Mouse (Mus musculus) CH12.LX (cell line): ENCODE data around the gene Wdr92. TPM values are rescaled to one million over a fixed set of nuclear protein-coding genes. Genes with fewer than 3 reads are reported as not detected.

Experiments used
- DNase-seq: peaks from one replicate; pipeline ENCODE4 v3.0.0-alpha.2; 2013; ENCODE audit errors: extremely low read depth
- H3K27ac ChIP-seq: 2 replicates; pipeline ENCODE4 v1.5.1; 2012; ENCODE audit warnings: low read depth, mild to moderate bottlenecking, control low read depth, moderate library complexity; ENCODE audit not compliant: insufficient read depth
- H3K27me3 ChIP-seq: replicated peaks from 2 replicates; pipeline ENCODE3; 2012; ENCODE audit warnings: inconsistent platforms
- H3K36me3 ChIP-seq, 2 experiments: replicated peaks in 1 of 2; 2 replicates each; pipeline versions ENCODE3 to v1.6.1; 2012; ENCODE audit warnings: inconsistent platforms in 1 of 2, low read length in 1 of 2, mild to moderate bottlenecking in 1 of 2, mixed read lengths in 1 of 2, moderate library complexity in 1 of 2; ENCODE audit not compliant: control insufficient read depth in 1 of 2, insufficient read depth in 1 of 2
- H3K4me1 ChIP-seq, 2 experiments: 2 replicates each; pipeline ENCODE4 v1.6.1; 2012; ENCODE audit warnings: inconsistent platforms in 1 of 2, moderate library complexity in 1 of 2; ENCODE audit not compliant: insufficient read depth in 2 of 2, control insufficient read depth in 1 of 2
- H3K4me2 ChIP-seq: 2 replicates; pipeline ENCODE4 v1.6.1; 2012; ENCODE audit warnings: low read depth, mild to moderate bottlenecking, control low read depth; ENCODE audit not compliant: poor library complexity, insufficient read depth, severe bottlenecking
- H3K4me3 ChIP-seq, 3 experiments: fragments of 150-350 bp in 1 of 3; sonication (generic) in 1 of 3; replicated peaks in 1 of 3; 2 replicates each; pipeline versions ENCODE3 to v1.5.1; 2011 to 2012; ENCODE audit warnings: low read depth in 2 of 3, low read length in 2 of 3, mild to moderate bottlenecking in 2 of 3, moderate library complexity in 2 of 3, control low read depth in 1 of 3, improper control_type of control experiment in 1 of 3, inconsistent platforms in 1 of 3, mixed read lengths in 1 of 3; ENCODE audit not compliant: poor library complexity in 1 of 3
- H3K79me2 ChIP-seq: replicated peaks from 2 replicates; pipeline ENCODE4 v1.6.1; 2012; ENCODE audit warnings: mild to moderate bottlenecking, moderate library complexity; ENCODE audit not compliant: control insufficient read depth, poor library complexity, insufficient read depth, severe bottlenecking; ENCODE audit errors: extremely low read depth
- H3K9ac ChIP-seq: 2 replicates; pipeline ENCODE4 v1.6.1; 2012; ENCODE audit warnings: low read depth, mild to moderate bottlenecking, control low read depth, moderate library complexity; ENCODE audit not compliant: insufficient read depth
- H3K9me3 ChIP-seq: replicated peaks from 2 replicates; pipeline ENCODE3; 2012; ENCODE audit warnings: low read length, inconsistent platforms, mixed read lengths
- BHLHE40 ChIP-seq: IDR thresholded peaks from 2 replicates; pipeline ENCODE4 v1.6.1; 2011; ENCODE audit warnings: mild to moderate bottlenecking, low read depth, low read length, improper control_type of control experiment
- CHD2 ChIP-seq: IDR thresholded peaks from 2 replicates; pipeline ENCODE4 v1.6.1; 2011; ENCODE audit warnings: low read length, improper control_type of control experiment
- CTCF ChIP-seq, 2 experiments: IDR thresholded peaks in 1 of 2; conservative IDR thresholded peaks in 1 of 2; 2 replicates each; pipeline ENCODE4 v1.5.1; 2011 to 2012; ENCODE audit warnings: low read depth in 2 of 2, low read length in 2 of 2, improper control_type of control experiment in 1 of 2, inconsistent platforms in 1 of 2, mild to moderate bottlenecking in 1 of 2, moderate library complexity in 1 of 2
- ELF1 ChIP-seq: IDR thresholded peaks from 2 replicates; pipeline ENCODE4 v1.6.1; 2014; ENCODE audit warnings: low read depth, mild to moderate bottlenecking, inconsistent platforms, low read length, improper control_type of control experiment
- GABPA ChIP-seq: IDR thresholded peaks from 2 replicates; pipeline ENCODE4 v1.6.1; 2012; ENCODE audit warnings: low read depth, low read length, improper control_type of control experiment, inconsistent platforms; ENCODE audit not compliant: insufficient replicate concordance
- HCFC1 ChIP-seq: IDR thresholded peaks from 2 replicates; pipeline ENCODE4 v1.6.1; 2012; ENCODE audit warnings: low read depth, mild to moderate bottlenecking, inconsistent platforms, low read length, improper control_type of control experiment
- IRF4 ChIP-seq: IDR thresholded peaks from 2 replicates; pipeline ENCODE4 v1.6.1; 2014; ENCODE audit warnings: low read depth, mild to moderate bottlenecking, inconsistent platforms, low read length, improper control_type of control experiment
- JUN ChIP-seq: IDR thresholded peaks from 2 replicates; pipeline ENCODE4 v1.6.1; 2011; ENCODE audit warnings: low read depth, mild to moderate bottlenecking, low read length, improper control_type of control experiment, moderate library complexity; ENCODE audit not compliant: insufficient read depth
- JUND ChIP-seq: conservative IDR thresholded peaks from 2 replicates; pipeline ENCODE4 v1.6.1; 2011; ENCODE audit warnings: low read depth, low read length, improper control_type of control experiment
- KAT2A ChIP-seq: IDR thresholded peaks from 2 replicates; pipeline ENCODE4 v1.6.1; 2012; ENCODE audit warnings: low read length, improper control_type of control experiment, inconsistent platforms; ENCODE audit not compliant: insufficient replicate concordance
- MAFK ChIP-seq: IDR thresholded peaks from 2 replicates; pipeline ENCODE4 v1.6.1; 2011; ENCODE audit warnings: low read length, improper control_type of control experiment; ENCODE audit not compliant: insufficient replicate concordance
- MAX ChIP-seq: IDR thresholded peaks from 2 replicates; pipeline ENCODE4 v1.6.1; 2011; ENCODE audit warnings: low read length, improper control_type of control experiment
- MEF2A ChIP-seq: IDR thresholded peaks from 2 replicates; pipeline ENCODE4 v1.6.1; 2014; ENCODE audit warnings: low read depth, mild to moderate bottlenecking, inconsistent platforms, low read length, improper control_type of control experiment, borderline replicate concordance
- NELFE ChIP-seq: IDR thresholded peaks from 2 replicates; pipeline ENCODE4 v1.6.1; 2011; ENCODE audit warnings: low read depth, low read length, improper control_type of control experiment
- NRF1 ChIP-seq: IDR thresholded peaks from 2 replicates; pipeline ENCODE4 v1.6.1; 2014; ENCODE audit warnings: low read depth, mild to moderate bottlenecking, inconsistent platforms, low read length, improper control_type of control experiment, moderate library complexity
- PAX5 ChIP-seq: IDR thresholded peaks from 2 replicates; pipeline ENCODE4 v1.6.1; 2012; ENCODE audit warnings: low read length, inconsistent platforms, mixed read lengths
- POLR2AphosphoS2 ChIP-seq: IDR thresholded peaks from 2 replicates; pipeline ENCODE4 v1.6.1; 2011; ENCODE audit warnings: low read depth, low read length, improper control_type of control experiment
- RAD21 ChIP-seq: IDR thresholded peaks from 2 replicates; pipeline ENCODE4 v1.6.1; 2011; ENCODE audit warnings: low read depth, mild to moderate bottlenecking, low read length, improper control_type of control experiment, moderate library complexity
- RCOR1 ChIP-seq: conservative IDR thresholded peaks from 2 replicates; pipeline ENCODE4 v1.6.1; 2012; ENCODE audit warnings: low read depth, mild to moderate bottlenecking, inconsistent platforms, low read length, improper control_type of control experiment
- SIN3A ChIP-seq: IDR thresholded peaks from 2 replicates; pipeline ENCODE4 v1.6.1; 2012; ENCODE audit warnings: low read length, improper control_type of control experiment, inconsistent platforms
- SMC3 ChIP-seq: IDR thresholded peaks from 2 replicates; pipeline ENCODE4 v1.6.1; 2011; ENCODE audit warnings: low read depth, low read length, improper control_type of control experiment
- TBP ChIP-seq: conservative IDR thresholded peaks from 2 replicates; pipeline ENCODE4 v1.6.1; 2011; ENCODE audit warnings: low read depth, low read length, improper control_type of control experiment
- TCF12 ChIP-seq: IDR thresholded peaks from 2 replicates; pipeline ENCODE4 v1.6.1; 2014; ENCODE audit warnings: low read depth, mild to moderate bottlenecking, inconsistent platforms, low read length, improper control_type of control experiment
- UBTF ChIP-seq: IDR thresholded peaks from 2 replicates; pipeline ENCODE4 v1.6.1; 2012; ENCODE audit warnings: low read depth, mild to moderate bottlenecking, inconsistent platforms, low read length, improper control_type of control experiment, moderate library complexity
- USF2 ChIP-seq: conservative IDR thresholded peaks from 2 replicates; pipeline ENCODE4 v1.6.1; 2011; ENCODE audit warnings: low read depth, low read length, improper control_type of control experiment
- ZC3H11A ChIP-seq: IDR thresholded peaks from 2 replicates; pipeline ENCODE4 v1.6.1; 2012; ENCODE audit warnings: low read depth, mild to moderate bottlenecking, inconsistent platforms, low read length, improper control_type of control experiment
- ZKSCAN1 ChIP-seq: IDR thresholded peaks from 2 replicates; pipeline ENCODE4 v1.6.1; 2012; ENCODE audit warnings: low read depth, inconsistent platforms, low read length, improper control_type of control experiment, borderline replicate concordance
- ZMIZ1 ChIP-seq: IDR thresholded peaks from 2 replicates; pipeline ENCODE4 v1.6.1; 2012; ENCODE audit warnings: low read depth, mild to moderate bottlenecking, inconsistent platforms, low read length, improper control_type of control experiment
- ZNF384 ChIP-seq: IDR thresholded peaks from 2 replicates; pipeline ENCODE4 v1.6.1; 2012; ENCODE audit warnings: low read depth, low read length, improper control_type of control experiment, inconsistent platforms
- dilution Hi-C: fragments of 300-500 bp; cut with MboI; formaldehyde crosslinking; loops from 2 replicates; pipeline ENCODE4 v1.14.3; 2020; ENCODE audit warnings: low sequenced_read_pairs; ENCODE audit not compliant: extremely low pct_unique_long_range_greater_than_20kb, extremely low pct_ligation_motif_present
- in situ Hi-C: fragments of 300-500 bp; cut with MboI; formaldehyde crosslinking; loops from 3 replicates; pipeline ENCODE4 v1.14.3; 2019; ENCODE audit warnings: low sequenced_read_pairs, low pct_ligation_motif_present, low pct_unique_long_range_greater_than_20kb, mixed read lengths
- polyA plus RNA-seq: library from polyadenylated mRNA; unstranded; fragments of >175 nt; gene quantifications from 2 replicates; pipeline ENCODE4 v1.2.1, GENCODE M21; 2012; ENCODE audit warnings: low read depth; ENCODE audit not compliant: insufficient read length
- total RNA-seq, 2 experiments: library from RNA; depleted of rRNA; stranded (reverse); fragments of 300-350 nt in 1 of 2; fragments of >200 nt in 1 of 2; gene quantifications; 2 replicates each; pipeline ENCODE4 v1.2.3; 2012 to 2014

Gene Wdr92
- total and polyA plus RNA-seq, 3 experiments, result 35.8 to 66.1 (median 38.6) TPM

DNA sequence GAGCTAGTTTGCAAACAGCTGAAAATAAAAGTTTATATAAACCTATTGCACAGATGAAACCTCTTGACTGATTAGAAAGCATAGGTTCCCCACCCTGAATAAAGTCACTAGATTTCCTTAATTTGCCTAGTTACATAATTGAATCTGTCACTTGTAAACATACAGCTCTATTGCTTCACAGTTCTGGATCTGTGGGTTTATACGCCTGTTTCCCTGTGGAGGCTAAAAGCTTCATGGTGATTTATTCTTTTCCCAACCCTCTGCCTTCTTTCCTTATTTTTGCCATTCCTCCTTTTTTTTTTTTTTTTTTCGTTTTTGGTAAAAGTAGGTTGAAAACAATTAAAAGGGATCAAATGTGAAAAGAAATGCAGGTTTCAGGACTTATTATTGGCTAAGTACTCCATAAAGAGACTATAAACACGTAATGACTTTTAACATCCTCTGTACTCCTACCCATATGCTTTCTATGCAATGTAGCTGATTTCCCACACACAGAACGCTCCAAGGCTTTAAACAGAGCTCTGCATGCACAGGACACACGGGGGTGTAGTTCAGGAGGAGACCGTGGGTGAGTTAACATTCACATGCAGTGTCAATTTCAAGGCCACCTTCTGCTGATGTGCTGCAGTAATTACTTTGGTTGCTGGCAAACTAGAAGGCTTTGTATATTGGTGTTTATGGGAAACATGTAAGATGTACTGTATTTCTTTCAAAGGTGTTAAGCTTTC is 43.4 kb upstream of the Wdr92 start:
- Histone ChIP-seq H3K4me1 (no peaks in the 10 kb centered on the region), H3K27ac (no peak overlapping the region), H3K9ac (no peak overlapping the region), H3K79me2 (no peaks in the 10 kb centered on the region), H3K36me3 (no peaks in the 10 kb centered on the region), H3K9me3 (no peaks in the 10 kb centered on the region), H3K4me2 (no peak overlapping the region), H3K27me3 (no peaks in the 10 kb centered on the region), H3K4me3 (no peak overlapping the region)
- DNase-seq, result no peak
- dilution Hi-C loops, result no loop called here
- in situ Hi-C loops, result no loop called here
- TF ChIP-seq MAX (no peak), MAFK (no peak), RCOR1 (no peak), PAX5 (no peak), KAT2A (no peak), GABPA (no peak), IRF4 (no peak), JUND (no peak), ZNF384 (no peak)

DNA sequence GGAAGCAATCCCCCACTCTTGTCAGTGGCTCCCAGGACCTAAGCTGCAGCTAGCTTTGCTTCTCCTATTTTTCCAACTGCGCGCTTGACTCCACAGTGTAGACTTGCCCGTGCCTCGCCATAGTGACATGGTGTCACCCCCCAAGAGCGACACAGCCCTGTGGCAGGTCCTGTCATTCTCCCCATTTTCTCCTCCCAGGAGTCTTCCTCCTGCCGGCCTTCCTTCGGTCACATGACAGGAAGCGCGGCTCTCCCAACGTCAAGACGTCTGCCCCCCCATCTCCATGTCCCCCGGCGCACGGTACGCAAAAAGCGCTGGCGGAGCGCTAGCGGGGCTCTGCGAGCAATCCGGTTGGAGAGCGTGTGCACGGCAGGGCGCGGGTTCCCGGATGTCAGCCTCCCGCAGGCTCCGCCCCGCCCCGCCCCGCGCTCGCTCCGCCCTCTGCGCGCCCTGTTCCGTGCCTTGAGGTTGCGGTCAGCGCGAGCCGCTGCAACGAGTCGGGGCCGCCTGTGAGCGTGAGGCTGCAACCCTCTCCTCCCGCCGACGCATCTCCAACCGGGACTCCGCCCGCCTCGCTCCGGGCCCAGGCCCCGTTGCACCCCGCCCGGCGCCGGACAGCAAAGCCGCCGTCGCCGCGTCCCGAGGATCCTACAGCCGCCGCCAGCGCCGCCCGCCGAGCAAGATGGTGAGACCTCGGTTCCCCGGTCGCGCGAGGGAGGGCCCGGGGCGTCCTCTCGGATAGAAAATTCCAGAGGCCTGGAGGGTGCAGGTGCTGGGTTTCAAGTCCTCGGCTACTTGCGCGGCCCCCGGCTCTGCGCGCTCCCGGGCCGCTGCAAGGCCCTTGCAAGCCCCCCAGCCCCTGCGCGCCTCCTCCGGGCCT is 22.8 kb upstream of the Wdr92 start, which contains the start of gene Ppp3r1:
Gene Ppp3r1, plus strand, starts transcription at position 406 of the 880 bp plus-strand sequence.
- in situ Hi-C loops (no loop called here), dilution Hi-C loops (no loop called here)
- Histone ChIP-seq H3K4me2 (peak within 1 kb of the TSS; percentile 68), H3K27me3 (no peaks in the 10 kb centered on the region), H3K4me1 (peaks cover 9 to 41% of the 10 kb centered on the region in 2 experiments), H3K9ac (peak within 1 kb of the TSS; percentile 97), H3K79me2 (peaks cover 47% of the 10 kb centered on the region), H3K36me3 (peaks cover 0 to 12% of the 10 kb centered on the region in 2 experiments), H3K27ac (peak within 1 kb of the TSS; percentile 62), H3K9me3 (no peaks in the 10 kb centered on the region), H3K4me3 (peak within 1 kb of the TSS; percentile 93 to 100 (median 96))
- DNase-seq, result peak; percentile 96
- TF ChIP-seq NRF1, result peak; percentile 62
- no peak for TF ChIP-seq SMC3
- TF ChIP-seq MEF2A, result peak; percentile 29; the same call in 1 of the 2 replicates
- TF ChIP-seq CTCF (conservative IDR thresholded peaks at IDR 0.05 in 1 of 2, IDR thresholded peaks at IDR 0.05 in 1 of 2; ENCODE audit: low read depth in 2 of 2, low read length in 2 of 2), result no peak
- peak; percentile 75; the same call in 1 of the 2 replicates for TF ChIP-seq SIN3A
- TF ChIP-seq MAFK, result no peak
- TF ChIP-seq POLR2AphosphoS2, result peak; percentile 72; the same call in 1 of the 2 replicates
- no peak for TF ChIP-seq RAD21
- TF ChIP-seq ZC3H11A, result no peak
- TF ChIP-seq ELF1, result peak; percentile 91
- no peak for TF ChIP-seq ZNF384
- TF ChIP-seq GABPA, result no peak
- no peak for TF ChIP-seq ZKSCAN1
- TF ChIP-seq CHD2, result no peak
- TF ChIP-seq HCFC1, result peak; percentile 77
- peak; percentile 67; the same call in 1 of the 2 replicates for TF ChIP-seq UBTF
- peak; percentile 87 for TF ChIP-seq USF2
- TF ChIP-seq BHLHE40, result peak; percentile 73
- peak; percentile 81 for TF ChIP-seq ZMIZ1
- peak; percentile 58; the same call in 1 of the 2 replicates for TF ChIP-seq TBP
- TF ChIP-seq TCF12, result 0 out of 2 replicates have a peak, but pooled peaks have one; percentile 85
- TF ChIP-seq JUN, result no peak
- TF ChIP-seq NELFE, result peak; percentile 76; the same call in 1 of the 2 replicates
